Mouse (Mus musculus): ENCODE measurements at regions not wholly inside any gene's neighbourhood (a gene's known extent, or its start where the extent isn't known, plus 50 kb on each side); places are given as distances from the start of the nearest gene placed in this dataset.

DNA sequence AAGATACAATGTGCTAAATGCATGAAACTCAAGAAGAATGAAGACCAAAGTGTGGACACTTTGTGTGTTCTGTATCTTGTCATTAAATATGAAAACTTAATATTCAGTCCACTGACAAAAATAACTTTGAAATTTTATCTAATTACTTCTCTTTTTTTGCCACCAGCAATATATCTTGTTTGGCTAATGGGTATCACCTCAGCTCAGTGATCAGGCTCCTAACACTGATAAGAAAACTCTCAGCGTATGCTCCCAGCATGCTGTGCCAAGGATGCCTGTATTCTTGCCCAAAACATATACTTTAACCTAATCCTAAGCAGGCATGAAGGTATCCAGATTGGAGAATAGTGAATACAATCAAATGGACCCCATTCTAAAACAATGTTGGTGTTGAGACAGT is 53.3 kb upstream of the Ptpn12 start:
- H3K27ac ChIP-seq, result no peak overlapping the region
- H3K4me3 ChIP-seq, result no peak overlapping the region
- no peak for TF ChIP-seq CTCF (IDR thresholded peaks at IDR 0.05)
- intact Hi-C loops (cut with DNase I), result no loop called here
- no peak for DNase-seq (ENCODE audit: extremely low spot score in 1 of 2, low spot score in 2 of 2)

DNA sequence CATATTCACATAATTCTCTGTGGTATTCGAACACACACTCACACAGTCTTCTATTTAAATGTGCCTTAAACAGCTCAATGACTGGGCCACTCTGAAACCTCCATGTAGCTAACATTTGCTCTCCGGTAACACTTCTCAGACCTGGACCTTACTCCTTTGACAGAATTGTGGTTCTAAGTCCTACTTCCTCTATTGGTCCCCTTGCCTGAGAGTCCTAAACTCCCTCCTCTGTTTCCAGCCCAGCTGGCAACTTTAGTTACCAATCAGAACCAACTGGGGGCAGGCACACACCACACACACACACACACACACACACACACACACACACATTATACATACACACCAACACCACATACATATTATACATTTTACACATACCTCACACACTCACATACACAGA is 57.7 kb upstream of the Ptpn12 start:
- no peak for DNase-seq (ENCODE audit: extremely low spot score in 1 of 2, low spot score in 2 of 2)
- Histone ChIP-seq H3K27ac (no peak overlapping the region), H3K4me3 (no peak overlapping the region)
- TF ChIP-seq CTCF (IDR thresholded peaks at IDR 0.05), result no peak
- intact Hi-C loops (cut with DNase I), result no loop called here

DNA sequence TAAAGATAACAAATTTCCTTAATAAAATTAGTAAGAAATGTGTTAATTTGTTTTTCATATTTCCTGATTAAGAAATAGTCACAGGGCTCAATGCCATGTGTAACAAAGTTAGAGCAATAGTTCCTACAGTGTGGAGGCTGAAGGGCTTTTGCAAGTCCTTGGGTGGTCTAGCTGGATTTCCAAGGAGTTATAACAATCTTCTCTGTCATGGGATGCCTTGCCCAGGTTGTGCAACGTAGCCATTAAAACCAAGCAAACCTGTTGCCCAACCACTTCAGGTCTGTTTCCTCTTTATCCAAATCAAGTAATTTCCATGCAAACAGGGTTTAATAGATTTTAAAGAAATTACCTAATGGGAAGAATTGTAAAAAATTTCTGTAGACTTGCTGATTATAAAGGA is 59.8 kb upstream of the Ptpn12 start:
- TF ChIP-seq CTCF (IDR thresholded peaks at IDR 0.05), result no peak
- no peak for DNase-seq (ENCODE audit: extremely low spot score in 1 of 2, low spot score in 2 of 2)
- Histone ChIP-seq H3K4me3 (no peak overlapping the region), H3K27ac (no peak overlapping the region)
- intact Hi-C loops (cut with DNase I), result no loop called here

DNA sequence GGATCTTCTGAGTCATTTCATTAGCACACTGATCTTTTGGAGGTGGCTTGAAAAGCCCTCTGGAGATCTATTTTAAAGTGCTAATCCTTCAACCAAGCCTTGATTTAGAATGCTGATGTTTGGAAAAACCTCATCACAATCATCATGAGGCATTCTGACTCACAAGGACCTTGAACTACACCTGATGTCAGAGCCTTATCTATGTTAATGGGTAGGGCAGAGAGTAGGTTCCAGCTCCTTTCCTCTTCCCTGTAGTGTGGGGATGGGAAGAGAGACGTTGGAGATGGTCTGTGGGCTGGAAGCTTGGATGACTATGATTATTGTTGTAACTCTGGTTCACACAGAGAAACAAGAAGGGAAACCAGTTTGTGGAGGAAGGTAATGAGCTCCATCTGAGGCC is 63.0 kb upstream of the Gsap start:
- no peak for TF ChIP-seq CTCF (IDR thresholded peaks at IDR 0.05)
- intact Hi-C loops (cut with DNase I), result no loop called here
- no peak for DNase-seq (ENCODE audit: extremely low spot score in 1 of 2, low spot score in 2 of 2)
- no peak overlapping the region for H3K27ac ChIP-seq
- no peak overlapping the region for H3K4me3 ChIP-seq

DNA sequence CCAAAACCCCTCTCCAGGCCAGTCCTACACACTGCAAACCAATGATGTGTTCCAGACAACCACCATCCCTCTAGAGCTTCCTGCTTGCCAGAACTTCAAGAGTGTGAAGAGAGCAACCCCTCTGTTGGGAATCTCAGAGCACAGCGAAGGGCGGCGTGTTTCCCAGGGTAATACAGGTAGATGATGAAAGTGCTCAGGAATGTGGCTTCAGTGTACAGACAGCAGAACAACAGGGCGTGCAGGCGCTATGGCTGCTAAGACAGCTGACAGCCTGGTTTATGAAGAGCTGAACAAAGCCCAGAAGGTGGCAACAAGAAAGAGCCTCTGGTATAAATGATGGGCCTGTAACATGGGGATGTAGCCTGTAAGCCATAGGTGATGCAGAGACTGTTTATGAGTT is 61.0 kb upstream of the Gsap start:
- no peak for TF ChIP-seq CTCF (IDR thresholded peaks at IDR 0.05)
- H3K4me3 ChIP-seq, result no peak overlapping the region
- intact Hi-C loops (cut with DNase I), result no loop called here
- DNase-seq (ENCODE audit: extremely low spot score in 1 of 2, low spot score in 2 of 2), result no peak
- no peak overlapping the region for H3K27ac ChIP-seq

DNA sequence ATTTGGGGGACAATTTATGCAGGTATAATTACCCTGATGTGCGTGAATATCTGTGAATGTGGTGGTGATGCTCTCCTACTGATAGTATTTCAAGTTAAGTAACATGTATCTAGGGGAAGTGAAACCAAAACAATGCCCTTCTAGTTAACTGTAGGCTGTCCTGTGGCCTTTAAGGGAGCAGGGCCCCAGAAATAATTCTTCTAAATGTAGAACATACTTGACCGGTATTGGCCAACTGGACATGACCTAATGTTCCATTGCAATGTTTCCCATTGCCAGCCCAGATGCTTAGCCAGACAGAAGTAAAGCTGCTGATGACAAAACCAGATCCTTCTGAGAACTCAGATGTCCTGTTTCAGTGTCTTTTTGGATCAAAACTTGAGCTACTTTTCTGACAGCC is 54.9 kb upstream of the Gsap start:
- intact Hi-C loops (cut with DNase I), result no loop called here
- Histone ChIP-seq H3K27ac (no peak overlapping the region), H3K4me3 (no peak overlapping the region)
- DNase-seq (ENCODE audit: extremely low spot score in 1 of 2, low spot score in 2 of 2), result no peak
- TF ChIP-seq CTCF (IDR thresholded peaks at IDR 0.05), result no peak

DNA sequence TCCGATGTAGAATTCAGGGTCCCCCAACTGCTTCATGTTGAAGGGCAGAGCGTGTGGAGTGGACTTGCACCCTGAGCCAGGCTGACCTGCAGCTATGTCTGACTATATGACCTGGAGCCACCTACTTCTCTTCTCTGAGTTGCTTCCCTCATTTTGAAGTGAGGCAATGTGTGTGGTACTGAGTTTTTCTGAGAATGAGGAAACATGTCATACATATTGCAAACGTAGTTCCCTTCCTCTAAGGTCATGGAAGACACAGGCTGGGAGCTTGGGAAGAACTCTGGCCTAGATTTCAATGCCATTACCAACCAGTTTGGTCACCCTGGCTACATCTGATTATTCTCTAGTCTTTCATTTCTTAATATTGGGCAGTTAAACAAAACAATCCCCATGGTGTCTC is 54.1 kb upstream of the Gsap start:
- no peak for DNase-seq (ENCODE audit: extremely low spot score in 1 of 2, low spot score in 2 of 2)
- H3K4me3 ChIP-seq, result no peak overlapping the region
- no peak for TF ChIP-seq CTCF (IDR thresholded peaks at IDR 0.05)
- intact Hi-C loops (cut with DNase I), result no loop called here
- no peak overlapping the region for H3K27ac ChIP-seq

DNA sequence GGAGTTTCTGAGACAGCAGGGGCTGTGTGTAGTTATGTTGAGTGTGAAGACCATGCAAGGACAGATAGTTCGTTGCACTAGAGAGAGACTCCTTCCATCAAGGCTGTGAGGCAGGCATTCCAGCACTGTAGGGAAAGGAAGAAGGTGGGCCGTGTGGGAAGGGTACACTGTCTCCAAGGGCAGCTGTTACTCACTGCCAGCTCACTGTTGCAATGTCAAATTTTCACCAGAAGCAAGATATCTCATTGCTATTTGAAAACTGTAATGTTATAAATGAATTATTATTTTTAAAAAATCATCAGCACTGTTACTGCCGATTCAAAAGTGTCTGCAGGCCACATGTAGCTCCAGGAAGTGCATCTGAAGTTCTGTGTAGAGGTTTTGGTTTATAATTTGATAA is 50.6 kb upstream of the Gsap start:
- intact Hi-C loops (cut with DNase I), result loop anchor here (5.0 kb wide), 1 partner anchor 123 kb away; no protein-coding TSS in a partner anchor
- H3K27ac ChIP-seq, result no peak overlapping the region
- no peak overlapping the region for H3K4me3 ChIP-seq
- DNase-seq (ENCODE audit: extremely low spot score in 1 of 2, low spot score in 2 of 2), result no peak
- no peak for TF ChIP-seq CTCF (IDR thresholded peaks at IDR 0.05)

DNA sequence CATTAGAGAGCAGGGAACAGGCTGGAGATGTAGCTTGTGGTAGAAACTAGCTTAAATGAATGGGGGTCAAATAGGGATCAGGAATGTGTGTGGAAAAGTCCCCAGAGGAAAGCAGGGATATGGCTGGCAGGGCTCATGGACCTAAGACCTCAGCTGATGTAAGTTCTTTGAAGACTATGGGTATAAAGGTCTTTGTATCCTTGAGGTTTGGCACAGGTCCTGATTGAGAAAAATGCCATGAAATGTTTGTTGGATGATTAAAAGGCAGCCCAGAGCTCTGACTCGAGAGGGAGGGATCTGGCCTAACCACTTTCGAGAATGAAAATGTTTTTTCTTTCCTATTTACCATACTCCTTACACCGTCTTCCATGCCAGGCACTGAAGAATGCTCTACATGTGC is 50.0 kb upstream of the Gsap start:
- Histone ChIP-seq H3K27ac (no peak overlapping the region), H3K4me3 (no peak overlapping the region)
- no peak for TF ChIP-seq CTCF (IDR thresholded peaks at IDR 0.05)
- DNase-seq (ENCODE audit: extremely low spot score in 1 of 2, low spot score in 2 of 2), result no peak
- intact Hi-C loops (cut with DNase I), result loop anchor here (5.0 kb wide), 1 partner anchor 124 kb away; no protein-coding TSS in a partner anchor
